Mouse (Mus musculus): ENCODE measurements around the gene Tap2. TPM values are rescaled to one million over a fixed set of nuclear protein-coding genes. Genes with fewer than 3 reads are reported as not detected.

The Tap2 gene
- total and polyA plus RNA-seq, 3 experiments: 54.8 to 121 (median 110) TPM

- in situ Hi-C loops (cut with MboI; ENCODE audit: low pct_ligation_motif_present, low pct_unique_long_range_greater_than_20kb, low sequenced_read_pairs): no loop called here
- Histone ChIP-seq H3K27me3 (replicated peaks) (no peaks in the 10 kb centered on the region), H3K27ac (ENCODE audit: insufficient read depth, low read depth) (no peak overlapping the region), H3K4me3 (replicated peaks in 1 of 3; ENCODE audit: low read depth in 2 of 3, low read length in 2 of 3, poor library complexity in 1 of 3) (no peak overlapping the region), H3K4me1 (ENCODE audit: control insufficient read depth in 1 of 2, insufficient read depth in 2 of 2) (peaks cover 0 to 9% of the 10 kb centered on the region in 2 experiments; a peak in 2 of 4 replicates), H3K9me3 (replicated peaks; ENCODE audit: low read length) (no peaks in the 10 kb centered on the region), H3K79me2 (replicated peaks; ENCODE audit: control insufficient read depth, extremely low read depth, insufficient read depth, poor library complexity, severe bottlenecking) (peaks cover 3% of the 10 kb centered on the region; the same call in 1 of the 2 replicates), H3K4me2 (ENCODE audit: insufficient read depth, low read depth, poor library complexity, severe bottlenecking) (no peak overlapping the region), H3K36me3 (replicated peaks in 1 of 2; ENCODE audit: control insufficient read depth in 1 of 2, insufficient read depth in 1 of 2, low read length in 1 of 2) (peaks cover 64 to 85% of the 10 kb centered on the region in 2 experiments), H3K9ac (ENCODE audit: insufficient read depth, low read depth) (no peak overlapping the region)
- dilution Hi-C loops (cut with MboI; ENCODE audit: extremely low pct_ligation_motif_present, extremely low pct_unique_long_range_greater_than_20kb, low sequenced_read_pairs): no loop called here
- TF ChIP-seq KAT2A (IDR thresholded peaks at IDR 0.05; ENCODE audit: insufficient replicate concordance, low read length): no peak
- TF ChIP-seq TCF12 (IDR thresholded peaks at IDR 0.05; ENCODE audit: low read depth, low read length): no peak
- TF ChIP-seq MAZ (IDR thresholded peaks at IDR 0.05; ENCODE audit: low read depth, low read length): no peak
- TF ChIP-seq IRF4 (IDR thresholded peaks at IDR 0.05; ENCODE audit: low read depth, low read length): no peak
- no peak for TF ChIP-seq CHD2 (IDR thresholded peaks at IDR 0.05; ENCODE audit: low read length)
- TF ChIP-seq MYC (IDR thresholded peaks at IDR 0.05; ENCODE audit: low read depth, low read length): no peak
- no peak for TF ChIP-seq EP300 (IDR thresholded peaks at IDR 0.05; ENCODE audit: low read length)
- no peak for DNase-seq (ENCODE audit: extremely low read depth)
Observed at GRCm38 (mm10) chr17:34215176-34215575, 11.8 kb downstream of the Tap2 start.

GRCm38 (mm10) chr17:34217216-34217928 lies 14.0 kb downstream of the Tap2 start:
- Histone ChIP-seq H3K4me1 (ENCODE audit: control insufficient read depth in 1 of 2, insufficient read depth in 2 of 2) (peaks cover 0 to 6% of the 10 kb centered on the region in 2 experiments; a peak in 2 of 4 replicates), H3K9ac (ENCODE audit: insufficient read depth, low read depth) (no peak overlapping the region), H3K4me3 (replicated peaks in 1 of 3; ENCODE audit: low read depth in 2 of 3, low read length in 2 of 3, poor library complexity in 1 of 3) (no peak overlapping the region), H3K79me2 (replicated peaks; ENCODE audit: control insufficient read depth, extremely low read depth, insufficient read depth, poor library complexity, severe bottlenecking) (0 out of 2 replicates have a peak, but pooled peaks cover 3% of the 10 kb centered on the region), H3K27ac (ENCODE audit: insufficient read depth, low read depth) (no peak overlapping the region), H3K27me3 (replicated peaks) (no peaks in the 10 kb centered on the region), H3K9me3 (replicated peaks; ENCODE audit: low read length) (no peaks in the 10 kb centered on the region), H3K4me2 (ENCODE audit: insufficient read depth, low read depth, poor library complexity, severe bottlenecking) (no peak overlapping the region), H3K36me3 (replicated peaks in 1 of 2; ENCODE audit: control insufficient read depth in 1 of 2, insufficient read depth in 1 of 2, low read length in 1 of 2) (peaks cover 46 to 64% of the 10 kb centered on the region in 2 experiments)
- in situ Hi-C loops (cut with MboI; ENCODE audit: low pct_ligation_motif_present, low pct_unique_long_range_greater_than_20kb, low sequenced_read_pairs) (no loop called here), dilution Hi-C loops (cut with MboI; ENCODE audit: extremely low pct_ligation_motif_present, extremely low pct_unique_long_range_greater_than_20kb, low sequenced_read_pairs) (no loop called here)
- no peak for TF ChIP-seq JUND (conservative IDR thresholded peaks at IDR 0.05; ENCODE audit: low read depth, low read length)
- TF ChIP-seq PAX5 (IDR thresholded peaks at IDR 0.05; ENCODE audit: low read length): no peak
- no peak for TF ChIP-seq KAT2A (IDR thresholded peaks at IDR 0.05; ENCODE audit: insufficient replicate concordance, low read length)
- DNase-seq (ENCODE audit: extremely low read depth): no peak

- Histone ChIP-seq H3K27me3 (replicated peaks) (no peaks in the 10 kb centered on the region), H3K4me2 (ENCODE audit: insufficient read depth, low read depth, poor library complexity, severe bottlenecking) (no peak overlapping the region), H3K27ac (ENCODE audit: insufficient read depth, low read depth) (no peak overlapping the region), H3K4me1 (ENCODE audit: control insufficient read depth in 1 of 2, insufficient read depth in 2 of 2) (peaks cover 0 to 6% of the 10 kb centered on the region in 2 experiments; a peak in 2 of 4 replicates), H3K9me3 (replicated peaks; ENCODE audit: low read length) (no peaks in the 10 kb centered on the region), H3K4me3 (replicated peaks in 1 of 3; ENCODE audit: low read depth in 2 of 3, low read length in 2 of 3, poor library complexity in 1 of 3) (no peak overlapping the region), H3K36me3 (replicated peaks in 1 of 2; ENCODE audit: control insufficient read depth in 1 of 2, insufficient read depth in 1 of 2, low read length in 1 of 2) (peaks cover 40 to 58% of the 10 kb centered on the region in 2 experiments), H3K9ac (ENCODE audit: insufficient read depth, low read depth) (no peak overlapping the region), H3K79me2 (replicated peaks; ENCODE audit: control insufficient read depth, extremely low read depth, insufficient read depth, poor library complexity, severe bottlenecking) (0 out of 2 replicates have a peak, but pooled peaks cover 3% of the 10 kb centered on the region)
- dilution Hi-C loops (cut with MboI; ENCODE audit: extremely low pct_ligation_motif_present, extremely low pct_unique_long_range_greater_than_20kb, low sequenced_read_pairs): no loop called here
- no peak for TF ChIP-seq NELFE (IDR thresholded peaks at IDR 0.05; ENCODE audit: low read depth, low read length)
- TF ChIP-seq JUN (IDR thresholded peaks at IDR 0.05; ENCODE audit: insufficient read depth, low read depth, low read length): no peak
- no peak for TF ChIP-seq UBTF (IDR thresholded peaks at IDR 0.05; ENCODE audit: low read depth, low read length)
- TF ChIP-seq MEF2A (IDR thresholded peaks at IDR 0.05; ENCODE audit: borderline replicate concordance, low read depth, low read length): no peak
- TF ChIP-seq USF1 (IDR thresholded peaks at IDR 0.05; ENCODE audit: low read depth, low read length): no peak
- TF ChIP-seq RCOR1 (conservative IDR thresholded peaks at IDR 0.05; ENCODE audit: low read depth, low read length): no peak
- TF ChIP-seq RAD21 (IDR thresholded peaks at IDR 0.05; ENCODE audit: low read depth, low read length): no peak
- no peak for TF ChIP-seq ZC3H11A (IDR thresholded peaks at IDR 0.05; ENCODE audit: low read depth, low read length)
- TF ChIP-seq PAX5 (IDR thresholded peaks at IDR 0.05; ENCODE audit: low read length): no peak
- TF ChIP-seq JUND (conservative IDR thresholded peaks at IDR 0.05; ENCODE audit: low read depth, low read length): no peak
- no peak for TF ChIP-seq ETS1 (conservative IDR thresholded peaks at IDR 0.05; ENCODE audit: low read depth, low read length)
- TF ChIP-seq CTCF (conservative IDR thresholded peaks at IDR 0.05 in 1 of 2, IDR thresholded peaks at IDR 0.05 in 1 of 2; ENCODE audit: low read depth in 2 of 2, low read length in 2 of 2): no peak
- DNase-seq (ENCODE audit: extremely low read depth): no peak
- in situ Hi-C loops (cut with MboI; ENCODE audit: low pct_ligation_motif_present, low pct_unique_long_range_greater_than_20kb, low sequenced_read_pairs): no loop called here
Observed at GRCm38 (mm10) chr17:34217986-34218385, 14.7 kb downstream of the Tap2 start.

Measured in CH12.LX (cell line).